Mouse (Mus musculus): Measurements from ENCODE around the gene Upf1. TPM values are rescaled to one million over a fixed set of nuclear protein-coding genes. Genes with fewer than 3 reads are reported as not detected.

The Upf1 gene
- polyA plus RNA-seq, 2 experiments from 2014 or later, result 11.4 to 14.5 TPM

DNA sequence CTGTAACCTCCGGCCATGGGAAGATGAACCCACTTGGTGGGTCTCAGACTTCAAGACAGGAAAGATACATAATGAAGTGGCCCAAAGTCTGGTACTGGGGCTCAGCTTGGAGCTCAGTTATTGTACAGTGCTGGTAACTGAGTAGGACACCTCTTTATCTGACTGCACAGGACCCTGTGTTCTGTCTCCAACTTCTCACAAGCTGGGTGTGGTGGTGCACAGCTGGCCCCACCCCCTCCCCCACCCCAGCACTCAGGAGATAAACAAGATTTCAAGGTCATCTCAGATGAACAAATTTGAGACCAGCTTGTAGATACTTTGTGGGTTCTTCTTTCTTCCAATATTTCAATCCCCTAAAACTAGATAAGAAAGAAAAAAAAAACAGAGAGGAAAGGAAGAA lies 3.0 kb upstream of the Upf1 start:
- ATAC-seq, result no peak

GRCm38 (mm10) chr8:70354004-70354403 lies 926 bp upstream of the Upf1 start:
- ATAC-seq, result no peak

- ATAC-seq, result peak; percentile 49
Measured at GRCm38 (mm10) chr8:70352657-70353151, 374 bp downstream of the Upf1 start.

- no peak for ATAC-seq
Measured at GRCm38 (mm10) chr8:70352000-70352384, 1.1 kb downstream of the Upf1 start.

- no peak for ATAC-seq
Measured at GRCm38 (mm10) chr8:70351035-70351999, 1.8 kb downstream of the Upf1 start.

- ATAC-seq, result no peak
Measured at GRCm38 (mm10) chr8:70347860-70348420, 5.1 kb downstream of the Upf1 start.

DNA sequence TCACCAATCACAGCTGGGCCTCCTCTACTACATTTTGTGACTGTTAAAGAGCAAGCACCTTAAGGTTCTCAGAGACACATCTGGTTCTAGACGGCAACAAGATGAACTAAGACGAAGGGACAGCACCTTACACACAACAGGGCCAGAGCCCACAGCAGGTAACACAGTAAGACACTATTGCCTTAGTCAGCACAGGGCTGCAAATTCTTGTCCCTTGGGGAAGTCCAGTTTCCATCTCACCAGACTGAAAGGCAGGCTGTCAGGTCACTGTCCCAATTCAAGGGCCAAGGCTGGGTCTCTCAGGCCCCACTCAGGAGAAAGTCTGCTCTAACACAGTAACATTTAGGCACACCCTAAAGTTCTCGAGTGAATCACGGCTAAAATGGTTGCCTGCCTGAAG lies 5.6 kb downstream of the Upf1 start:
- ATAC-seq, result no peak

GRCm38 (mm10) chr8:70344279-70344678 lies 8.8 kb downstream of the Upf1 start:
- no peak for ATAC-seq

DNA sequence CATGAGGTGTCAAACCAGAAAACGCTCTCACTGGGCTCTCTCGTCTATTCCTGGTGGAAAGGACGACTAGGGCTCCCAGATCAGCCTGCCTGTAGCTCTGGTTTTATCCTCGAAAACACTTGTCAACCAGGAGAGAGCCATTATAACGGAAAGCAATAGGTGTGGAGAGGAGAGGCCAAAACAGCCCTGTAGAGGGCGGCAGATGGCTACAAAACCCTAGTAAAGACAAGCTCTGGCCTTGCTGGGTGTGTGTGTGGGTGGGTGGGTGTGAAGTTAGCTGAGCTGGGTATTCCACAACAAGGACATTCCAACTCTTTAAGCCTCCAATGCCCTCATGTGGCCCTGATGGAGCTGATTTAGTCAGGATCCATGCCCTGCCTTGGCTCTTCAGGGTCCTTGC lies 9.4 kb downstream of the Upf1 start:
- ATAC-seq, result no peak

- ATAC-seq, result no peak
Measured at GRCm38 (mm10) chr8:70343076-70343475, 10.0 kb downstream of the Upf1 start.

GRCm38 (mm10) chr8:70342007-70342406 lies 11.1 kb downstream of the Upf1 start:
- no peak for ATAC-seq

- ATAC-seq, result no peak
Measured at GRCm38 (mm10) chr8:70340659-70341058, 12.4 kb downstream of the Upf1 start.

DNA sequence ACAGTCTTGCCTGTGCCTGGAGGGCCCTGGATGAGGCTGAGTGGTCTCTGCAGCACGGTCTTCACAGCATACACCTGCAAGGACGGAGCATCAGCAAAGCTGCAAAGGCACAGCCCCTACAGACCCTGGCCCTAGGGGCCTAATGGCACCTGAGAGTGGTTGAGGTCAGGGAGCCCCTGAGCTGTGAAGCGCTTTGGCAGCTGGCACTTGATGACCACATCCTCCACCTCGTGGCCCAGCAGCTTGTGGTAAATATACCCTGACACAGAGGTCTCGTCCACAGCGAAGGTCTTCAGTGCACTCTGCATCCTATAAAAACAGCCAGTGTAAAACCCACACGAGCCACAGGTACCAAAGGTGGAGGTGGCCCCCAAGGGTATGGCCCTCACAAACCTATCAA lies 14.1 kb downstream of the Upf1 start:
- ATAC-seq, result no peak

DNA sequence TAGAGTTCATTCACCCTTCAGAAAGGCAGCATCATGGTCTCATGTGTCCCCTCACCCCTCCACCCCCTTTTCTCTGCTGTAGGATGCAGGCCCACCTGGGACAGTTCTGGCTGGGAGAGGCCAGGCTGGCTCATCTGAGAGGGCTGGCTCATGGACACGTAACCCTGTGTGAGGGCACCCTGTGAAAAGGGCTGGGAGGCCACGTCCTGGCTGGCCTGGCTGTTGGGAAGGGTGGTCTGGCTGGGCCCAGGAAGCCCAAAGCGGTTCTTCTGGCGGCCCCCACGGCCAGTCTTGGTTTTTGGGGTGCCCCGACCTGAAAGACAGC lies 20.2 kb downstream of the Upf1 start:
- ATAC-seq, result no peak

DNA sequence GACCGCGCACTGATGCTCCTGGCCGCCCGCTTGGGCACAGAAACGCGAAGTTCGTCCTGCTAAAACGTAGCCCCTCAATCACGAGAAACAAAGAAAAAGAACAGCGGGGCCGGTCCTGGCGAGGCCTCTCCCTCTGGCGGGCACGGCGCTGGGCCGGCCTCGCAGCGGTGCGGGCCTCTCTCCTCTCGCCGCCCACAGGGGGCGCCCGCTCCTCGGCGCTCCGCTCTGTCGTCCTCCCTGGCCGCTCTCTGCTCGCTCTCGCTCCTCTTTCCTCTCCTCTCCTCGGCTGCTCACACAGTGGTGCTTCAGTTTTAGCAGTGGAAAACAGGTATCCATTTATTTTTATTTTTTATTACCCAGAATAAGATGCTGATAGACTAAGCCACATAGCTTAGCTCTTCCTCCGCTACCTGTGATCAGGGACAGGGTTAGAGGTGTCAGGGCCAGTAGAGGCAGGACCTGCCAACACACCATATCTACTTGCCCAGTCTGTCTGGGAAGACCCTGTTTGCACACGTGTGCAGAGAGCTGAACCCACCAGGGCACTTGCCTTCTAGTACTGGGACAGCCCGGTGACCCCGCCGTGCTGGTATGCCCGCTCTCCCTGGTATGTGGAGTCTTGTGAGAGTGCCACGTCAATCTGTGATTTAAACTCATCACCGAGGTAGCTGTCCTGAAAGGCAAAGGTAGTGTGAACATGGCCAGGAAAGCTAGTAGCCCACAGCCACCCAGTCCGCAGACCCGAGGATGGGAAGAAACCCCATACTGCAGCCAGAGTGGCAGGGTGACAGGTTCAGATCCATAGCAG lies 20.8 kb downstream of the Upf1 start:
- no peak for ATAC-seq

DNA sequence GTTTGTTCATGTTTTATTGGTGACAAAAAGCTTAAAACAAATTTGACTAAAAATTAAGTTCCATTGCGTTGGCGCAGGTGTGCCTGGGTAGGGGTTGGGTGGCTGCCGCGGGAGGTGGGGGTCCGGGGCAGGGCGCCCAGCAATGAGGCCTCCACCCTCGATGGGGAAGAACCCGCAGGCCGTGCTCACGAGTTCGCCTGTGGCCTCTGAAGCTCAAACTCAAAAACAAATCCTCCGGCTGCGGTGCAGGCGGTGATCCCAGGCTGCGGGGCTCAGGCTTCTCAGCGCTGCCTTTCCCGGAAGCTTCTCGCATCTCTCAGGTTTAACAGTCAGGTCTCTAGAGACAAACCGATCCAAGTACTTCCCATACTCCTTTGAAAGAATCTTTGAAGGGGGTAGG lies 21.6 kb downstream of the Upf1 start:
- no peak for ATAC-seq

GRCm38 (mm10) chr8:70330741-70331364 lies 22.2 kb downstream of the Upf1 start:
- ATAC-seq, result no peak

DNA sequence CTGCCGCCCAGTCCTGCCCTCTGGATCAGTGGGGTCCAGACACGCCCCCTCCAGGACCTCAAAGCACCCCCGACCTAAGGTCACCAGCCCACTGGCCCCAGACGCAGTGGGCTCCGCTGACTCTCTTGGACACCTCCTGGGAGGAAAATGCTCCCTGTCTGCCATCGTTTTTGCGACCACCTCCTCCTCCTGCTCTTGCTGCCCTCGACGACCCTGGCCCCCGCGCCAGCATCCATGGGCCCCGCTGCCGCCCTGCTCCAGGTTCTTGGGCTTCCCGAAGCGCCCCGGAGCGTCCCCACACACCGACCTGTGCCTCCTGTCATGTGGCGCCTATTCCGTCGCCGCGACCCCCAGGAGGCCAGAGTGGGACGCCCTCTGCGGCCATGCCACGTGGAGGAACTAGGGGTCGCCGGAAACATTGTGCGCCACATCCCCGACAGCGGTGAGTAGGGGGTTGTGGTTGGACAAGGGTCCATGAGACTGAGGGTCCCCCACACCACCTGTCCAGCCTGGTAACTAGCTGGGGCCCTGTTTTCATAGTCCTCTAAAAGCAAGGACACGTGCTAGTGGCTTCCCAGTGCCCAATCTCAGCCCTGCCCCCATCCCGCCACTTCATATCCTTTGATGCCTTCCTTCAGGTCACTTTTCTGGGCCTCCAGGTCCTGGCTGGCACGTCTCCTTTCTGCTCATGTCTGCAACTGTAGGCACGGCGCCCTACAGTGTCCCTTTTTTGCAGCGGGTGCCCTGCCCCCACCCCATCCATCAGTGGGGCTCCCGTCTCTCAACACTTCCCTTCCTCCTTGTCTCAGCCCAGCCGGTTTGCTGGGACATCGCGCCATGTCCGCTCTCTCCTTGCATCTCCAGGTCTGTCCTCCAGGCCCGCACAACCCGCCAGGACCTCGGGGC lies 23.0 kb downstream of the Upf1 start:
- no peak for ATAC-seq

DNA sequence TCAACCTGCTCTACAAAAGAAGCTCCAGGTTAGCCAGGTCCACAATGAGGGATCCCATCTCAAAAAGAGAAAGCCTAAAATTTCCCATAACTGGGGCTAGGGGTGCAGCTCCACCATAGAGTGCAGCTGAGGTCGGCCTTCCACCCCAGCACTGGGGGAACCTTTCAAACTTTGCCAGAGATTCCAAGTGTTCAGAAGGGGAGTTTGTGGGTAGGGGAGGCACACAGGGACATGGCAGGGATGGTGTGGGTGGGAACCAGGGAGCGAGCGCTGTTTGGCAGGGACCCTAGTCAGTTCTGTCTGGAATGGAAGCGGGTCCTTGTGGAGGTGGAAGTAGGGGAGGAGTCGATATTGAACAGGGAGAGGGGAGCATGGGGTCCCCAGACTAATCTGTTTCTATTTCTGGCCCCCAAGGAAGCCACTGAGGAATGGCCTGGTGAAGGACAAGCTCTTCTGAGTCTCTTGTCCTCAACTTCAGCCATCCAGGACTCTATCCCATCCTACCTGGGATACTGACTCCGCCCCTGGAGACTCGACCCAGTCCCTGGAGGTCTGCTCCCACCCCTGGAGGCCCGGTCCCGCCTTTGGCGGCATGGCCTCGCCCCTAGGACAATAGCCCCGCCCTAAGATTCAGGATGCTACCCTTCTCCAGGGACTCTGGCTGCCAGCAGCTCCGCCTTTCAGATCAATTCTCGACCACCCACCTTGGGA lies 23.8 kb downstream of the Upf1 start, which contains the start of gene Gdf1:
Gdf1 (plus strand) TSS at position 694 of the 711 bp plus-strand sequence.
- no peak for ATAC-seq

GRCm38 (mm10) chr8:70327512-70327911 lies 25.6 kb downstream of the Upf1 start:
- no peak for ATAC-seq

- no peak for ATAC-seq
Measured at GRCm38 (mm10) chr8:70323716-70324115, 29.4 kb downstream of the Upf1 start.

Data from CD4-positive, CD25-positive, alpha-beta regulatory T cell, adult 4 months (primary cell).